Mouse (Mus musculus): ENCODE measurements around the gene Rras2. TPM values are rescaled to one million over a fixed set of nuclear protein-coding genes. Genes with fewer than 3 reads are reported as not detected.

Rras2 gene
- polyA plus RNA-seq, 1 experiment from 2014 or later: 18.9 TPM

DNA sequence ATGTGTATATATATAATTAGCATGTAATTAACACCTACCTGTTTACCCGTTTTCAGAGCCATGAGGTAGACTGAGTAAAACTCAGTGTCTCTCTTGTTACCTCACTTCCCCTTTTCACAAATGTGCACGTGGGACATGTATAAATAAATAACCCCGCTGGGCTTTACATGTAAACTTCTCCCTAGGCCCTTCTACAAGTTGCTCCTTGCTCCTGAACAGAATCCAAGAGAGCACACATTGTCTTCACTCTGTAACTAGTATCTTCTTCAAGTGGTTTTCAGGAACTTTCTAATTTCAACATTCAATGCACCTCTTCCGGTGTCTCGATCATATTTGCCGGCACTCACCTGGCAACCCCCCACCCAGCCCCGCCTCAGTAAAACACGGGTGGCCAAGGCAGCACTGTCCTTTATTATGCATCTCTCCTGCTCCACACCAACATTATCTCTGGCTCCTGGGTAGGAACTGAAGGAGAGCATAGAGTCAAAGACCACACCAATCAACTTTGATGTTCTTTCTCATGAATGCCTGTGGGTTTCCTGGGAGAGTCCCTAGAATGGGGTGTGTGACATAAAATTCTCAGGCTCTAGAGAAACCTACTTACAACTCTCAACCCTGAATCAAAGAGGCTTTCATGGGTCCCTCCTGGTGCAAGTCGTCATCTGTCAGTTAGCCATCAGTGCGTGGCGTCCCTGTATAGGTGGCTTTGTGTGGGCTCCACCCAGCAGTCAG is 47.7 kb downstream of the Rras2 start:
- H3K9me3 ChIP-seq: no peaks in the 10 kb centered on the region
- H3K4me1 ChIP-seq: peaks cover 31% of the 10 kb centered on the region
- ATAC-seq (ENCODE audit: low FRiP score, low read depth): no peak
- H3K36me3 ChIP-seq: no peaks in the 10 kb centered on the region
- H3K9ac ChIP-seq (replicated peaks): no peak overlapping the region
- H3K27me3 ChIP-seq: no peaks in the 10 kb centered on the region
- WGBS: 84% methylated on average over 11 of the region's 11 CpGs
- H3K27ac ChIP-seq (replicated peaks): no peak overlapping the region
- no peak overlapping the region for H3K4me3 ChIP-seq
- H3K4me2 ChIP-seq (replicated peaks): no peak overlapping the region

DNA sequence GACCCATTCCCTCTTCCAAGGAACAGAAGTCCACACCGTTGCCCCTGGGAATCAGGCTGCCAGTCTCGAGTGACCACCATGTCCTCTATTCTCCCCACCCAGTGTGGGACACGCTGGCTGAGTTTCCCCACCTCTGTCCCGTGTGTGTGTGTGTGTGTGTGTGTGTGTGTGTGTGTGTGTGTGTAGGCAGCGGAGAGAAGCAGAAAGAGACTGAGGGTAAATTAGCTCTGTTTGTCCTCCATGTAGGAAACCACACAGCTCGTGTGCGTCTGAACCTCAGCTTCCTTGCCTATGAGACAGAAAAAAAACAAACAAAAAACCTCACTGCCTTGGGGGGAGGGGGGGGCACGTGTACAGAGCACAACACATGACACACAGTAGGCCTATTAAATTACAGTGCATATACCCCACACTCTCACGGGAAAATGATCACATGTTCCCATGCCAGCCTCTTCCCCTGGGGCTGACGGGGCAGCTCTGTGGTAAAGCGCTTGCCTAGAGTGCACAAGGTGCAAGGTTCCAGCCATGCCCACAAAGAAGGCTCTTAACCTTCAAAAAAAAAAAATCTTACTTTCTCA is 48.5 kb downstream of the Rras2 start:
- Histone ChIP-seq H3K27ac (replicated peaks) (no peak overlapping the region), H3K27me3 (no peaks in the 10 kb centered on the region), H3K36me3 (no peaks in the 10 kb centered on the region), H3K4me3 (no peak overlapping the region), H3K9me3 (no peaks in the 10 kb centered on the region), H3K4me1 (peaks cover 31% of the 10 kb centered on the region), H3K9ac (replicated peaks) (no peak overlapping the region), H3K4me2 (replicated peaks) (no peak overlapping the region)
- 80% methylated on average over 11 of the region's 11 CpGs for WGBS
- ATAC-seq (ENCODE audit: low FRiP score, low read depth): no peak

GRCm38 (mm10) chr7:114066529-114067178 is 50.9 kb downstream of the Rras2 start:
- Histone ChIP-seq H3K9me3 (no peaks in the 10 kb centered on the region), H3K4me2 (replicated peaks) (peak overlapping the region; percentile 51), H3K36me3 (no peaks in the 10 kb centered on the region), H3K9ac (replicated peaks) (no peak overlapping the region), H3K4me3 (no peak overlapping the region), H3K27ac (replicated peaks) (no peak overlapping the region), H3K4me1 (peaks cover 21% of the 10 kb centered on the region), H3K27me3 (no peaks in the 10 kb centered on the region)
- ATAC-seq (ENCODE audit: low FRiP score, low read depth): peak; percentile 78
- 6% methylated on average over 14 of the region's 14 CpGs for WGBS

DNA sequence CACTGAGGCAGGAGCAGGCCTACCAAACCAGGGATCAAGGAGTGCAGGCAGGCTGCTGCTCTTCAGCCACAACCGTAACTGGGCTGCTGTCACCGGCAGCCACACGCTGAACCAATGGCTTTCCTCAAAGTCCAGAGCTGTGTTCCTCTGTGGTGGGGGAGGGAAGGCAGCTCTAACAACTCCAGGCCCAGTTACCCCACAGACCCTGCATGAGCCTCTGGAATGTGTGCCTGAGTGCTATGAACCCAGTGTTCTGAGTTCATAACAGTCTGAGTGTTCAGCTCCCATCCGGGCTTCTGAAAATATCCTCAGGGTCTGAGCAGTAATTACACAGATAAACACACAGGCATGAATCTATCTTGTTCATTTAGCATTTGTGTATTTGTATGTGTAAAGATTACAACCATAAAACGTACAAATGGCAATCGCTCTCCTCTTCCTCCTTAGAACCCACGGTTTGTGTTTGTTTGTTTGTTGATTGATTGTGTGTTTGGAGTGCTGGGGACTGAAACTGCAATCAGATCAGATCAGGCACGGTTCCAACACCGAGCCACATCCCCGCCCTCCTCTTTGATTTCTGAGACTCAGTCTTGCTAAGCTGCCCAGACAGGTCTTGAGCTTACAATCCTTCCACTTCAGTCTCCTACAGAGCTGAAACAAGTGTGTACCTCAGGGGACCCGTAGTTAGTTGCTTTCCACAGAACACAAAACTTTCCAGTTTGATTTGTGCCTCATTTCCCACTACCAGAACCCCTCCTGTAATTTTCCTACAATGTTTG is 52.0 kb downstream of the Rras2 start:
- no peaks in the 10 kb centered on the region for H3K36me3 ChIP-seq
- no peaks in the 10 kb centered on the region for H3K9me3 ChIP-seq
- ATAC-seq (ENCODE audit: low FRiP score, low read depth): no peak
- no peak overlapping the region for H3K27ac ChIP-seq (replicated peaks)
- H3K4me2 ChIP-seq (replicated peaks): no peak overlapping the region
- H3K4me3 ChIP-seq: no peak overlapping the region
- H3K9ac ChIP-seq (replicated peaks): no peak overlapping the region
- H3K27me3 ChIP-seq: no peaks in the 10 kb centered on the region
- WGBS: 28% methylated on average over 11 of the region's 11 CpGs
- peaks cover 16% of the 10 kb centered on the region for H3K4me1 ChIP-seq

GRCm38 (mm10) chr7:114063966-114064365 is 53.6 kb downstream of the Rras2 start:
- Histone ChIP-seq H3K4me1 (peaks cover 16% of the 10 kb centered on the region), H3K27me3 (no peaks in the 10 kb centered on the region), H3K27ac (replicated peaks) (no peak overlapping the region), H3K9me3 (no peaks in the 10 kb centered on the region), H3K4me3 (no peak overlapping the region), H3K36me3 (no peaks in the 10 kb centered on the region), H3K9ac (replicated peaks) (no peak overlapping the region), H3K4me2 (replicated peaks) (no peak overlapping the region)
- 87% methylated on average over 6 of the region's 6 CpGs for WGBS
- no peak for ATAC-seq (ENCODE audit: low FRiP score, low read depth)

DNA sequence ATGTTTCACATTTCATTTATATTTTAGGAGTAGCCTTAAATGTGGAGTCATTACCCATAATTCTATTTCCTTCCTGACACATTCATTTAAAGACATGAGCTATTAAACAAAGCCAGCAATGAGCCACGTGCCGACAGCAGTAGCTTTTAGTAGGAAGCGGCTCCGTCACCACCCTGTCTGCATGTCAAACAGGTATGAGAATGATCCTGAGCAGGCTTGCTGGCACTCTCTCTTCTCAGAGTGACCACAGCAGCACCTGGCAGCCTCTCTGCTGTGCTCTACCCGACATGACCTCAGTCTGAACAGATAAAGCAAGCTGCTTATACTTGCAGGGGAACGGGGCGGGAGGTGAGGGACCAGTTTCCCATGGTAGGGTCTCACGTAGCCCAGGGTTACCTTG is 54.0 kb downstream of the Rras2 start:
- no peak overlapping the region for H3K27ac ChIP-seq (replicated peaks)
- H3K27me3 ChIP-seq: no peaks in the 10 kb centered on the region
- ATAC-seq (ENCODE audit: low FRiP score, low read depth): no peak
- no peaks in the 10 kb centered on the region for H3K9me3 ChIP-seq
- H3K4me2 ChIP-seq (replicated peaks): no peak overlapping the region
- H3K4me1 ChIP-seq: peaks cover 16% of the 10 kb centered on the region
- no peak overlapping the region for H3K9ac ChIP-seq (replicated peaks)
- H3K36me3 ChIP-seq: no peaks in the 10 kb centered on the region
- WGBS: 78% methylated on average over 8 of the region's 8 CpGs
- H3K4me3 ChIP-seq: no peak overlapping the region

DNA sequence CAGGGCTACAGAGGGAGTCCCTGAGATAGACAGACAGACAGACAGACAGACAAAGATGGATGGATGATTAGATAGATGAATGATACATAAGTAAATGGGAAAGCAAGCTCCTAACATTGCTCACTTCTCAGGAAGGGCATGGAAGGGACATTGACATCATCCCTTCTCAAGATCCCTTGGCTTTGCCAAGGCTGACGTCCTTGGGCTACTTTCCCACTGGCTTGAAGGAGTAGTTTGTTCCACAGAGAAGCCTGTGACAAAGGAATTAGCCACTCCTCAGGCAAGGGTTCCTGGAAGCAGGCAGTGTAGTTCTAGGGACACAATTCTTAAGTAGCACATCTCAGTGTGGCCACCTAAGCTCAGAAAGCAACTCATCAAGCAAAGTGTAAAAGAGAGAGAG is 55.1 kb downstream of the Rras2 start:
- H3K27ac ChIP-seq (replicated peaks): no peak overlapping the region
- H3K9ac ChIP-seq (replicated peaks): no peak overlapping the region
- no peak overlapping the region for H3K4me3 ChIP-seq
- peaks cover 16% of the 10 kb centered on the region for H3K4me1 ChIP-seq
- no peaks in the 10 kb centered on the region for H3K36me3 ChIP-seq
- no peak for ATAC-seq (ENCODE audit: low FRiP score, low read depth)
- WGBS: 59% methylated on average over 1 of the region's 1 CpGs
- H3K4me2 ChIP-seq (replicated peaks): no peak overlapping the region
- H3K9me3 ChIP-seq: no peaks in the 10 kb centered on the region
- H3K27me3 ChIP-seq: no peaks in the 10 kb centered on the region

GRCm38 (mm10) chr7:114060445-114060844 is 57.1 kb downstream of the Rras2 start:
- H3K9me3 ChIP-seq: no peaks in the 10 kb centered on the region
- H3K36me3 ChIP-seq: no peaks in the 10 kb centered on the region
- no peak overlapping the region for H3K4me3 ChIP-seq
- peaks cover 3% of the 10 kb centered on the region for H3K4me1 ChIP-seq
- 93% methylated on average over 6 of the region's 6 CpGs for WGBS
- H3K9ac ChIP-seq (replicated peaks): no peak overlapping the region
- no peak overlapping the region for H3K27ac ChIP-seq (replicated peaks)
- ATAC-seq (ENCODE audit: low FRiP score, low read depth): no peak
- no peak overlapping the region for H3K4me2 ChIP-seq (replicated peaks)
- H3K27me3 ChIP-seq: no peaks in the 10 kb centered on the region

DNA sequence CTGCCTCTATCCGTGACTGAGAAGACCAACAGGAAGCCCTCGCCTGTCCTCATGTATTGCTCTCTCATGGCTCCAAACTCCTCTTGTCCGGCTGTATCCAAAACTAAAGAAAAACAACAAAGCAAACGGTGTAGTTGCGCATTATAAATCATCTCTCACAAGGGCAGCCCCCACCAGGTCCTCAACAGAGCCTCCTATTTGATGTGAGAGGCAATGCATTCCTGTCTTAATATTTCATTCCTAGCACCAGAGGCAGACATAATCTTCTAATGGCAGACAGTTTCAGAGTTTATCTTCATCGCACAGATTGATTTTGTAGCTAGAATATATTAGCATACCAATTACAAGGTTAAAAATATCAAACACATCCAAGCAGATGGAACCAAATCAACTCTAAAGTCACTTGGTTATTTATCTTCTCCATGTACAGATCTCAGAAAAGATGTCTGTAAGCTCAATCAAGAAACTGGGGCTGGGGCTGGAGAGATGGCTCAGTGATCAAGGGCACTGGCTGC is 58.6 kb downstream of the Rras2 start:
- Histone ChIP-seq H3K9ac (replicated peaks) (no peak overlapping the region), H3K4me1 (no peaks in the 10 kb centered on the region; the same call in 1 of the 2 replicates), H3K27ac (replicated peaks) (no peak overlapping the region), H3K9me3 (no peaks in the 10 kb centered on the region), H3K36me3 (no peaks in the 10 kb centered on the region), H3K27me3 (no peaks in the 10 kb centered on the region), H3K4me2 (replicated peaks) (no peak overlapping the region), H3K4me3 (no peak overlapping the region)
- WGBS: 82% methylated on average over 6 of the region's 6 CpGs
- ATAC-seq (ENCODE audit: low FRiP score, low read depth): no peak

- Histone ChIP-seq H3K4me1 (no peaks in the 10 kb centered on the region; the same call in 1 of the 2 replicates), H3K9me3 (no peaks in the 10 kb centered on the region), H3K9ac (replicated peaks) (no peak overlapping the region), H3K4me2 (replicated peaks) (no peak overlapping the region), H3K4me3 (no peak overlapping the region), H3K27me3 (no peaks in the 10 kb centered on the region), H3K36me3 (no peaks in the 10 kb centered on the region), H3K27ac (replicated peaks) (no peak overlapping the region)
- WGBS: 94% methylated on average over 16 of the region's 16 CpGs
- ATAC-seq (ENCODE audit: low FRiP score, low read depth): no peak
Observed at GRCm38 (mm10) chr7:114058166-114058565, 59.4 kb downstream of the Rras2 start.

DNA sequence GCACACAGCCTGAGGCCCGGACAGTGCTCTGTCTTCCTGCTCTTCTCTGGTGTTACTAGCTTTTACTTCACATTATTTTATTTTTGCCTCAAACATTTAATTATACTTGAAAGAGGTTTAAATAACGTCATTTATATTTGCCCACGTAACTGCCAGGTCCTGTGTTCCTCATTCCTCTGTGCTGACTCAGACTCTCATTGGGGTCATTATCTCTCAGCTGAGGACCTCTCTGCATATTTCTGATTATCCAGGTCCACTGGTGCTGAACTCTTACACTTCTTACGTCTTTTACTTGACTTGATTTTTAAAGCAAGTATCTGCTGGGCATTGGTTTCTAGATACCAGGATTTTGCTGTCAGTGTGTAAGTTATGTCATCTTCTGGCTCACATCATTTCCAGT is 63.9 kb downstream of the Rras2 start:
- WGBS: 84% methylated on average over 4 of the region's 4 CpGs
- Histone ChIP-seq H3K9ac (replicated peaks) (no peak overlapping the region), H3K4me3 (no peak overlapping the region), H3K4me1 (no peaks in the 10 kb centered on the region; the same call in 1 of the 2 replicates), H3K36me3 (no peaks in the 10 kb centered on the region), H3K4me2 (replicated peaks) (no peak overlapping the region), H3K27ac (replicated peaks) (no peak overlapping the region), H3K27me3 (no peaks in the 10 kb centered on the region), H3K9me3 (no peaks in the 10 kb centered on the region)
- ATAC-seq (ENCODE audit: low FRiP score, low read depth): no peak

DNA sequence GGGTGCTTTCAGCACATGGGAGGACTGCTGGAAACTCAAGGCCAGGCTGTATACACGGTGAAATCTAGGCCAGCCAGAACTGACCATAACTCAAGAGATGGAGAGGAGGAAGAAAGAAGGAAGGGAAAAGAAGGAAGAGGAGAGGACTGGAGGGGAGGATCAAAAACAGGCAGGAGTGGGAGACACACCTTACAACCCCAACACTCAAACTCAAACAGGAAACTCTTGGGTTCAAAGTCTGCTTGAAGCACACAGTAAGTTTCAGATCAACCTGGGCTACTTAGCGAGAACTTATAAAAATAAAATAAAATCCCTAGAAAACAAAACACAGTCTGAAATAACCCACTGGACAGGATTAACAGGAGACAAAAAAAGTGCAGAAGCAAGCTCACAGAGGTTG is 71.8 kb downstream of the Rras2 start:
- Histone ChIP-seq H3K4me1 (no peaks in the 10 kb centered on the region), H3K27ac (replicated peaks) (no peak overlapping the region), H3K36me3 (peaks cover 5% of the 10 kb centered on the region; the same call in 1 of the 2 replicates), H3K4me3 (no peak overlapping the region), H3K9me3 (no peaks in the 10 kb centered on the region), H3K9ac (replicated peaks) (no peak overlapping the region), H3K27me3 (no peaks in the 10 kb centered on the region), H3K4me2 (replicated peaks) (no peak overlapping the region)
- WGBS: 88% methylated on average over 2 of the region's 2 CpGs
- no peak for ATAC-seq (ENCODE audit: low FRiP score, low read depth)
